Mouse (Mus musculus) liver, embryonic 15.5 days (tissue): Measurements from ENCODE around the gene Negr1. TPM values are rescaled to one million over a fixed set of nuclear protein-coding genes. Genes with fewer than 3 reads are reported as not detected.

Experiments used
- ATAC-seq: fragments of 200-750 bp; cut with Nextera tagmentation; 2 replicates; pipeline ENCODE4 v1.8.0; 2017; ENCODE audit warnings: moderate number of reproducible peaks, mild to moderate bottlenecking, moderate library complexity; ENCODE audit not compliant: insufficient read depth
- H3K27ac ChIP-seq: fragments of 300-500 bp; sonication (generic); replicated peaks from 2 replicates; pipeline ENCODE4 v1.5.1; 2015; ENCODE audit warnings: mild to moderate bottlenecking, inconsistent platforms
- H3K27me3 ChIP-seq: fragments of 300-500 bp; sonication (generic); 2 replicates; pipeline ENCODE4 v1.6.1; 2015; ENCODE audit warnings: mild to moderate bottlenecking, inconsistent platforms
- H3K36me3 ChIP-seq: fragments of 300-500 bp; sonication (generic); replicated peaks from 2 replicates; pipeline ENCODE4 v1.6.1; 2015; ENCODE audit warnings: moderate library complexity, mild to moderate bottlenecking, inconsistent platforms
- H3K4me1 ChIP-seq: fragments of 300-500 bp; sonication (generic); replicated peaks from 2 replicates; pipeline ENCODE4 v1.6.1; 2015; ENCODE audit warnings: inconsistent platforms
- H3K4me2 ChIP-seq: fragments of 300-500 bp; sonication (generic); 2 replicates; pipeline ENCODE4 v1.6.1; 2015; ENCODE audit warnings: moderate library complexity, mild to moderate bottlenecking, inconsistent platforms
- H3K4me3 ChIP-seq: fragments of 300-500 bp; sonication (generic); replicated peaks from 2 replicates; pipeline ENCODE4 v1.5.1; 2015; ENCODE audit warnings: mild to moderate bottlenecking, inconsistent platforms
- H3K9ac ChIP-seq: fragments of 300-500 bp; sonication (generic); 2 replicates; pipeline ENCODE4 v1.6.1; 2015; ENCODE audit warnings: moderate library complexity, mild to moderate bottlenecking, inconsistent platforms
- H3K9me3 ChIP-seq: fragments of 300-500 bp; sonication (generic); replicated peaks from 2 replicates; pipeline ENCODE4 v1.6.1; 2016; ENCODE audit warnings: inconsistent platforms
- WGBS: fragments of 180-500 bp; shearing (Covaris S2); methylation state at CpG from one replicate; pipeline ENCODE4 v1.1.7; 2015; ENCODE audit warnings: mixed read lengths; ENCODE audit not compliant: insufficient replicate concordance; 5-methylcytosine and 5-hydroxymethylcytosine counted together
- polyA plus RNA-seq: library from polyadenylated mRNA; unstranded; fragments of >200 nt; fragmentation: Nextera tagmentation; extraction: Ambion mirVana; gene quantifications from 2 replicates; pipeline ENCODE4 v1.2.1, GENCODE M21; 2015

Negr1 gene
- polyA plus RNA-seq, 1 experiment from 2014 or later, result 0.08 TPM

DNA sequence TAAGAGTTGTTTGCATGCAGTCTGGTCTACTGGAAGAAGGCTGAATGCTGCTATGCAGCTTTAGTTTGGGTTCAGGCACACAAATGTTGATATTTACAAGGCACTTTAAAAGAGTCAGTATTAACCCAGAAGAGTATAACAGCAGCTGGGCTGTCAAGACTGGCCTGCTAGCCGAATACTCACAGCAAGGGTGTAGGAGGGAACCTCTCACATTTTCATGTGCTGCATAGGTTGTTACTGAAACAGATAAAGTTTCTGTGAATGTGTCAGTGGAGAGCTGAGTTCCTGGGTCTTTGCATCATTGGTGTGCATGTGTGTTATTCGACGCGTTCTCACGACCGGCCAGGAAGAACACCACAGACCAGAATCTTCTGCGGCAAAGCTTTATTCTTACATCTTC, 237.6 kb downstream of the Negr1 start:
- Histone ChIP-seq H3K27ac (no peak overlapping the region), H3K9me3 (no peaks in the 10 kb centered on the region), H3K36me3 (no peaks in the 10 kb centered on the region), H3K4me1 (no peaks in the 10 kb centered on the region), H3K4me2 (no peak overlapping the region), H3K27me3 (no peaks in the 10 kb centered on the region), H3K9ac (no peak overlapping the region), H3K4me3 (no peak overlapping the region)
- 84% methylated on average over 7 of the region's 7 CpGs for WGBS
- no peak for ATAC-seq

- 77% methylated on average over 3 of the region's 3 CpGs for WGBS
- Histone ChIP-seq H3K4me2 (no peak overlapping the region), H3K27me3 (no peaks in the 10 kb centered on the region), H3K9me3 (no peaks in the 10 kb centered on the region), H3K27ac (no peak overlapping the region), H3K4me3 (no peak overlapping the region), H3K4me1 (no peaks in the 10 kb centered on the region), H3K36me3 (no peaks in the 10 kb centered on the region), H3K9ac (no peak overlapping the region)
- ATAC-seq, result no peak
Observed at GRCm38 (mm10) chr3:156809836-156810235, 248.2 kb downstream of the Negr1 start.

GRCm38 (mm10) chr3:156816938-156817337, 255.3 kb downstream of the Negr1 start:
- H3K4me3 ChIP-seq, result no peak overlapping the region
- H3K27ac ChIP-seq, result no peak overlapping the region
- no peaks in the 10 kb centered on the region for H3K36me3 ChIP-seq
- H3K27me3 ChIP-seq, result no peaks in the 10 kb centered on the region
- no peaks in the 10 kb centered on the region for H3K4me1 ChIP-seq
- ATAC-seq, result no peak
- no peaks in the 10 kb centered on the region for H3K9me3 ChIP-seq
- no peak overlapping the region for H3K9ac ChIP-seq
- no peak overlapping the region for H3K4me2 ChIP-seq

DNA sequence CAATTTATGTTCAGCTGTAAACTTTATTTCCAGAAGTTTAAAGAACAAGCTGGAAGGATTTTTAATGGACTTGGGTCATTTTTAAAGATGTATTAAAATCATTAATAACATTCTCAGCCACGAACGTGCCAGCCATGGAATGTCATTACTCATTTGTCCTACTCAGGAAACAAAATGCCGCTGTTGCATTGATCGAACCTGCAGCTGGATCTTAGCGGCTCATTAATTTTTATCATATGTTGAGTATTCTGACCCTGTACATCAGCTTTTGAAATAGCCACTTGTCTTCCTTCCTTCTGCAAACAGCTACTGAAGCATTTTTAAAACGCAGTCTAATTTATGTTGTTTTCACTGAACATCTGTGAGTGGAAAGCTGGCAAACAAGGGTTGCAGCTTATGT, 255.9 kb downstream of the Negr1 start:
- Histone ChIP-seq H3K4me3 (no peak overlapping the region), H3K36me3 (no peaks in the 10 kb centered on the region), H3K4me1 (no peaks in the 10 kb centered on the region), H3K27ac (no peak overlapping the region), H3K9me3 (no peaks in the 10 kb centered on the region), H3K9ac (no peak overlapping the region), H3K4me2 (no peak overlapping the region), H3K27me3 (no peaks in the 10 kb centered on the region)
- no peak for ATAC-seq
- 69% methylated on average over 6 of the region's 6 CpGs for whole genome bisulfite sequencing

- WGBS, result 46% methylated on average over 3 of the region's 3 CpGs
Observed at GRCm38 (mm10) chr3:156823039-156823438, 261.4 kb downstream of the Negr1 start.

DNA sequence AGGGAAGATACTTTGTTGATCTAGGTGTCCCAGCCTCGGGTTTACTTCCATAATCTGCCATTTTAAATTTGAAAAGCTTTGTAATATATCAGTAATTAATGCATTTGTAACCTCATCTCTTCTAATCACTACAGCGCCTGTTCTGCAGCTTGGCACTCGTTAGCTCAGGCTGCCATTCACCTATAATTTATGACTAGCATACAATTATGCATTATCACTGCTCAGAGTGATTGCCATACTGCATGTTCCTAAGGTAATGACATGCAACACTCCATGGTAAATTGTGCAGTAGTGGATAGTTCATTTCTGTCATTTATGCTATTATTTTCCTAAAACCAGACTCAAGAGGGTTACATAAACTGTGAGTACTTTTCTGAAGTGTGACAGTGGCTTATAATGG, 272.3 kb downstream of the Negr1 start:
- no peaks in the 10 kb centered on the region for H3K9me3 ChIP-seq
- H3K4me1 ChIP-seq, result no peaks in the 10 kb centered on the region
- no peak overlapping the region for H3K4me2 ChIP-seq
- WGBS, result 42% methylated on average over 3 of the region's 3 CpGs
- no peak overlapping the region for H3K9ac ChIP-seq
- no peak overlapping the region for H3K27ac ChIP-seq
- no peak for ATAC-seq
- no peaks in the 10 kb centered on the region for H3K27me3 ChIP-seq
- H3K4me3 ChIP-seq, result no peak overlapping the region
- no peaks in the 10 kb centered on the region for H3K36me3 ChIP-seq

More at GRCm38 (mm10) chr3:156823039-156823438, 261.4 kb downstream of the Negr1 start:
- Histone ChIP-seq H3K4me1 (no peaks in the 10 kb centered on the region), H3K36me3 (no peaks in the 10 kb centered on the region), H3K4me3 (no peak overlapping the region), H3K27ac (no peak overlapping the region), H3K9me3 (no peaks in the 10 kb centered on the region), H3K4me2 (no peak overlapping the region), H3K27me3 (no peaks in the 10 kb centered on the region), H3K9ac (no peak overlapping the region)
- no peak for ATAC-seq

DNA sequence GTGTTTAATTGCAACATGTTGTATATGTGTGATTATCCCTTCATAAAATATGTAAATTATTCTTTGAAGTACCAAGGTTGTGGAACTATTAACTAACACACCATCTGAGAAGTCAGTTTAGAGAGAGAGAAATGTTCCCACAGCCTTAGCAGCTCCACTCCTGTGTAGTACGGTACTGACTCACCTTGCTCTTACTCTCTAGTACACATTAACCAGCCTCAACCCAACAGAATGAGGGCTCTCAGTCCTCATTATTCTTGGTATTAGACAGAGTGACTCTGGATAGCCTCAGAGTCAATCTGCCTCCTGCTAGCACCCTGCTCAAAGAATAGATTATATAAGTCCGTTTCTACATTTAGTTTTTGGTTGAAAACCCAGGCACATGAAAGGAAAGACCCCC, 277.0 kb downstream of the Negr1 start:
- WGBS, result 55% methylated on average over 2 of the region's 2 CpGs
- ATAC-seq, result no peak

DNA sequence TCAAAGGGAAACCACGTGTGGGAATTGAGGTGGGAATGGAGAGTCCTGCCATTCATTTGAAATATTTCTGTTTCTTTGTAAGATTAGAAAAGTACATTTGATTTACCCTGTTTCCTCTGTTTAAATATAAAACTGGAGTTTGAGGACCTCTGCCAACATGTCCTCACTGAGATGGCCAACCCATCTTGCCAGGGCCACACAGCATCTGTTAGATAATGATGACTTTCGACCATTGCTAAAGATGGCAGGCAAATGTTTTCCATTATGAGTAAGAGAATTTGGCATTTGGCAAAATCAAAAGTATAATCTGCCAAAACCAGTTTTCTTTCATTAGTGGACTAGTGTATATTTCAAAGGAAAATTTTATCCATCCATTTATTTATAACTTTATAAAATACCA, 286.8 kb downstream of the Negr1 start:
- no peaks in the 10 kb centered on the region for H3K27me3 ChIP-seq
- no peaks in the 10 kb centered on the region for H3K36me3 ChIP-seq
- no peak overlapping the region for H3K27ac ChIP-seq
- H3K4me1 ChIP-seq, result no peaks in the 10 kb centered on the region
- H3K9ac ChIP-seq, result no peak overlapping the region
- no peak for ATAC-seq
- no peak overlapping the region for H3K4me3 ChIP-seq
- WGBS, result 54% methylated on average over 2 of the region's 2 CpGs
- no peak overlapping the region for H3K4me2 ChIP-seq
- H3K9me3 ChIP-seq, result no peaks in the 10 kb centered on the region

More for the DNA sequence above, 277.0 kb downstream of the Negr1 start:
- no peak overlapping the region for H3K9ac ChIP-seq
- H3K4me3 ChIP-seq, result no peak overlapping the region
- H3K4me2 ChIP-seq, result no peak overlapping the region
- H3K27me3 ChIP-seq, result no peaks in the 10 kb centered on the region
- H3K27ac ChIP-seq, result no peak overlapping the region
- no peaks in the 10 kb centered on the region for H3K9me3 ChIP-seq
- no peaks in the 10 kb centered on the region for H3K36me3 ChIP-seq
- H3K4me1 ChIP-seq, result no peaks in the 10 kb centered on the region

GRCm38 (mm10) chr3:156851921-156852320, 290.3 kb downstream of the Negr1 start:
- no peak overlapping the region for H3K27ac ChIP-seq
- H3K27me3 ChIP-seq, result no peaks in the 10 kb centered on the region
- H3K36me3 ChIP-seq, result no peaks in the 10 kb centered on the region
- no peaks in the 10 kb centered on the region for H3K4me1 ChIP-seq
- no peak for ATAC-seq
- H3K9ac ChIP-seq, result no peak overlapping the region
- WGBS, result 53% methylated on average over 3 of the region's 3 CpGs
- no peaks in the 10 kb centered on the region for H3K9me3 ChIP-seq
- H3K4me3 ChIP-seq, result no peak overlapping the region
- no peak overlapping the region for H3K4me2 ChIP-seq

DNA sequence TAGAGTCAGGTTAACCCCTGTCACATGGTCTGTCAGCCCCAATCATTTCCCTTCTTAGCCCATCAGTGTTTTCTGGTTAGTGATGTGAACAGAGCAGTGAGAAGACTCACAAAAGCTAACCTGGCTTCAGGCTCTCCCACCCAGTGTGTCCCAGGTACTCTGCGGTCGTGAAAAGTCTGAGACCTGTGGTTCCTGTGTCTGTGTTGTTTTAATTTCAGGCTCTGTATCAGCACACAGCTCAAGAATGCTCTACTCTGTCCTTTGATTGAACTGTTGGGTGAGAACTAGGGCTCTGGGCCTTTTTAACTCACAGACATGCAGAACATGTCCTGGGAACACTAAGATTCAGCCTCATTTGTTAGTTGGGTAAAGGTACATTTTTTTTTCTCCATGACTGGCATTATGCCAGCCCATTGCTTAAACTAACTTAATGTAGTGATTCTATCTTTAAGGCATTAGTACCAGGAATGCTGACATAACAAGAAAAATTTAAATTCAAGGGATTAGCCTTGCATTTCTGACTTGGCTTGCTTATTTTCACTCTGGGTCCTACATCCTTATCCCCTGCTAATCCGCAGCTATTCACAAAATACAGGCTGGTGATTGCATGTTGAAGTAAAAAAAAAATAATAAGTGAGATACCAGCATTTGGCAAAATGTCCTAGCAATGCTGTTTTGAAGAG, 308.8 kb downstream of the Negr1 start:
- no peak overlapping the region for H3K4me2 ChIP-seq
- no peaks in the 10 kb centered on the region for H3K9me3 ChIP-seq
- no peaks in the 10 kb centered on the region for H3K36me3 ChIP-seq
- no peak overlapping the region for H3K9ac ChIP-seq
- WGBS, result 55% methylated on average over 3 of the region's 3 CpGs
- H3K27me3 ChIP-seq, result no peaks in the 10 kb centered on the region
- H3K27ac ChIP-seq, result no peak overlapping the region
- H3K4me1 ChIP-seq, result no peaks in the 10 kb centered on the region
- no peak overlapping the region for H3K4me3 ChIP-seq
- ATAC-seq, result no peak

DNA sequence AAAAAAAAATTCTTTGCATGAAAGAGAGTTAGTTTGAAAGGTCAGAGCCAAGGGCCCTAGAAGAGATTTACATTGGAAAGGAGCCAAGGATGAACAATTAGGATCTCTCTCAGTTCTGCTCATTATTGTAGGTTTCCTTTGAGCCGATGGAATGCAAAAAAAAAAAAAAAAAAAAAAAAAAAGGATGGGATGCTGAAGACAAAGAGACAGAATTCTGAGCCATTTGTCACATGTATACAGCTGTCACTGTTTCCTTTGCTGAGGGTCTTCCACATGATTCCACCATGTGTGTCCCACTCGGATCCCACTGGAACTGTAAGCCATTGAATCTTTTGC, 309.3 kb downstream of the Negr1 start:
- H3K9ac ChIP-seq, result no peak overlapping the region
- no peak overlapping the region for H3K27ac ChIP-seq
- H3K4me1 ChIP-seq, result no peaks in the 10 kb centered on the region
- H3K36me3 ChIP-seq, result no peaks in the 10 kb centered on the region
- WGBS, result 47% methylated on average over 2 of the region's 2 CpGs
- no peaks in the 10 kb centered on the region for H3K27me3 ChIP-seq
- H3K4me3 ChIP-seq, result no peak overlapping the region
- no peaks in the 10 kb centered on the region for H3K9me3 ChIP-seq
- no peak overlapping the region for H3K4me2 ChIP-seq
- no peak for ATAC-seq

GRCm38 (mm10) chr3:156871641-156872196, 310.1 kb downstream of the Negr1 start:
- no peaks in the 10 kb centered on the region for H3K36me3 ChIP-seq
- no peaks in the 10 kb centered on the region for H3K4me1 ChIP-seq
- no peaks in the 10 kb centered on the region for H3K9me3 ChIP-seq
- WGBS, result 45% methylated on average over 6 of the region's 6 CpGs
- no peak for ATAC-seq
- H3K27ac ChIP-seq, result no peak overlapping the region
- no peak overlapping the region for H3K4me3 ChIP-seq
- H3K9ac ChIP-seq, result no peak overlapping the region
- H3K4me2 ChIP-seq, result no peak overlapping the region
- no peaks in the 10 kb centered on the region for H3K27me3 ChIP-seq
